Mouse (Mus musculus) frontal cortex, postnatal 14 days (tissue): ENCODE data around the gene Cct2.
"Not testable (repeated sequence)": the region's sequence is repeated elsewhere in the genome, so short reads cannot be mapped to it uniquely, and the experiment has no call there.

ENCODE experiments used
- DNase-seq, 2 experiments: peaks; one replicate each; pipeline ENCODE4 v3.0.0; 2022; ENCODE audit warnings: low spot score in 2 of 2

The Cct2 gene

GRCm38 (mm10) chr10:117049961-117050597 is 13.5 kb downstream of the Cct2 start:
- no peak for DNase-seq

GRCm38 (mm10) chr10:117049253-117049652 is 14.4 kb downstream of the Cct2 start:
- DNase-seq: no peak

- no peak for DNase-seq
Observed at GRCm38 (mm10) chr10:117045175-117046056, 18.2 kb downstream of the Cct2 start, which contains the start of gene Lrrc10. Gene Lrrc10 (plus strand): TSS chr10:117045341.

- not testable (repeated sequence) for DNase-seq
Observed at GRCm38 (mm10) chr10:117043497-117044166, 20.0 kb downstream of the Cct2 start.

- DNase-seq: no peak
Observed at GRCm38 (mm10) chr10:117042295-117042694, 21.3 kb downstream of the Cct2 start.

GRCm38 (mm10) chr10:117040355-117040754 is 23.3 kb downstream of the Cct2 start:
- DNase-seq: no peak

- DNase-seq: peak; percentile 52 to 70
Observed at GRCm38 (mm10) chr10:117033785-117034184, 29.8 kb downstream of the Cct2 start.

GRCm38 (mm10) chr10:117031160-117031559 is 32.5 kb downstream of the Cct2 start:
- no peak for DNase-seq

DNA sequence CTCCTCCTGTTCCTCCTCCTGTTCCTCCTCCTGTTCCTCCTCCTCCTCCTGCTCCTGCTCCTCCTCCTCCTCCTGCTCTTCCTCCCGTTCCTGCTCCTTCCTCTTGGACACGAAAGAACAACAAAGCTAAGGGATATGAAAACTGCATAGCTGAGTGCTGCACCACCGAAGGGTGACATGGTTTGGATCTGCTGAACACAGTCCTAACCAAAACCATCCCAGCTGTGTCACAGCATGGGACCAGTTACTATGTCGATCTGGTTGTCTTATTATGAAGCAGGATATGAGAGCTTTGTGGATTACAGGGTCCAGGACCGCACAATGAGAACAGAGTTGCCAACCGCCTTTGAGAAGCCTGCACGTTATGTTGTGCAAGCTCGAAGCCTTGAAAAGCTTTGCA is 37.4 kb downstream of the Cct2 start:
- no peak for DNase-seq

- not testable (repeated sequence) for DNase-seq
Observed at GRCm38 (mm10) chr10:117025776-117026175, 37.8 kb downstream of the Cct2 start.

- no peak for DNase-seq
Observed at GRCm38 (mm10) chr10:117023693-117024092, 39.9 kb downstream of the Cct2 start.

DNA sequence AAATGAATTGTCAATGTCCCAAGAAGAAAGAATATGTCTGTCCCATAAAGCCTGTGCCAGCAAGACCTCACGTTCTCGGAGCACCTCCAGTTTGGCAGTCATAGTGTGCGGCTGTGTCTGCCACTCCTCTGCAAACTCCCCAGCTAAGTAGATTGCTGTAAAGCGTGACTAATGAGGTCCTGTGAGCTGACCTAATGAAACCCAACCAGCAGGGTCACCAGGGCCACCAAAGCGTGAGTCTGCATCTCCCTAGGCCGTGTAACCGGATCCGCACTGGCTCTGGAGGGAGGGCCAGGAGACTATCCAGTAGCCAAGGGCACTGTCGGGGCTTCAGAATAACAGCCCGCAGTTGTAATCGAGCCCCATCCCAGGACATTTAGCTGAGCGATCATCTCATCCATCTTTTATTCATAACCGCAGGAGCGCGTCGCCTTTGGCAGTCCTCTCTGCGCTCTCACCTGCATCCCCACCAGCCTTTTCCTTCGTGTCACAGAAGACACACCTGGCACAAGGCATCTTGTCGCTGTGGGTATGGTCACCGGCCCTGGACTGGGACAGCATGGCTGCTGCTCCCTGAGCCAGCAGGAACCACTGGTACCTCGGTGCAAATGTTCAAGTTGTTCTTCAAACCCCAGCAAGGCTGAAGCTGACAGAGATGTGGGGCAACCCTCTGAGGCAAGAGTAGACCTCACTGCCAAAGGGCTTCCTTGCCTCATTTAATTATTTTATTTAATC is 42.4 kb downstream of the Cct2 start:
- no peak for DNase-seq

DNA sequence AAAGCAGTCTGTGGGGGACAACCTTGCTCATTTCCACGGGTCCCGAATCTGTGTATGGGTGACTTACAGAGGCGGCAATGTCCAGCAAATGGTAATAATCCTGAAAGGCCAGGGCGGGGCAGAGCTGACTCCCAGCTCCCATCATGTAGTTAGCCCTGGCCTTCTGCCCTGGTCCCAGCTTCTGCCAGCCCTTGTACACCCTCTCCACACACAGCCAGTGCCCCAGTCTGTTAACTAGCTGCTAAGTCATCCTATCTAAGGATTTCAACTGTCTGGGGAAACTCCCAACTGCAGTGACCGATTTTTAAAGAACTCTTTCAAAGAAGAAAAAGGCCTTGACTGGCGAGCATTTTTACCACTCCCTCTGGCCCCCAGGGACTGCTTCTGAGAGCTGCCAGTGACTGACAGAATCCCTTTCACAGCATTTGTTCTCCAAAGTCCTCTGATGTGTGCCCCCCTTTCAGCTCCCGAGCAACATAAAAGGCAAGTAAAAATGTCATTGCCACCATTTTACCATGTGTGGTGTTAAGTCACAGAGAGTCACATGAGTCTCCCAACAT is 45.3 kb downstream of the Cct2 start:
- DNase-seq: no peak

DNA sequence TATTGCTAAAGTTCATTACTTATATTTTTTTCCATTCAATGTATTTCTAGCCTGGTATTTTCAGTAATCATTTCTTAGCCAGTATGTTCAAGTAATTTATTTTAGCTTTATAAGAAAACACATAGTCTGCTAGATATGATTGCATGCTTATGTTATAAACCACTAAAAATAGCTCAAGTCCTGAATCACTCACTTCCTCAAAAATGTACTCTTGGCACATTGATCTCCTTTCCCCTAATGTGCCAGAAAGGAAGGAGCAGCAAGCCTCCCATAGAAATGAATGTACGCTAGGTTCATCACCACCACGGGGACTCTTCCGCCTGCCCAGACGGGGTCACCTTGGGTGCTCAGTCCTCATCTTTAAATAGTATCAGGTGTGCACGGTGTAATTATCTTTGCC is 49.0 kb downstream of the Cct2 start:
- no peak for DNase-seq

- DNase-seq: peak in 1 of 2 experiments; percentile 58
Observed at GRCm38 (mm10) chr10:117013689-117014390, 49.8 kb downstream of the Cct2 start.

GRCm38 (mm10) chr10:117011047-117011446 is 52.6 kb downstream of the Cct2 start:
- DNase-seq: no peak

- no peak for DNase-seq
Observed at GRCm38 (mm10) chr10:117009691-117010090, 53.9 kb downstream of the Cct2 start.

DNA sequence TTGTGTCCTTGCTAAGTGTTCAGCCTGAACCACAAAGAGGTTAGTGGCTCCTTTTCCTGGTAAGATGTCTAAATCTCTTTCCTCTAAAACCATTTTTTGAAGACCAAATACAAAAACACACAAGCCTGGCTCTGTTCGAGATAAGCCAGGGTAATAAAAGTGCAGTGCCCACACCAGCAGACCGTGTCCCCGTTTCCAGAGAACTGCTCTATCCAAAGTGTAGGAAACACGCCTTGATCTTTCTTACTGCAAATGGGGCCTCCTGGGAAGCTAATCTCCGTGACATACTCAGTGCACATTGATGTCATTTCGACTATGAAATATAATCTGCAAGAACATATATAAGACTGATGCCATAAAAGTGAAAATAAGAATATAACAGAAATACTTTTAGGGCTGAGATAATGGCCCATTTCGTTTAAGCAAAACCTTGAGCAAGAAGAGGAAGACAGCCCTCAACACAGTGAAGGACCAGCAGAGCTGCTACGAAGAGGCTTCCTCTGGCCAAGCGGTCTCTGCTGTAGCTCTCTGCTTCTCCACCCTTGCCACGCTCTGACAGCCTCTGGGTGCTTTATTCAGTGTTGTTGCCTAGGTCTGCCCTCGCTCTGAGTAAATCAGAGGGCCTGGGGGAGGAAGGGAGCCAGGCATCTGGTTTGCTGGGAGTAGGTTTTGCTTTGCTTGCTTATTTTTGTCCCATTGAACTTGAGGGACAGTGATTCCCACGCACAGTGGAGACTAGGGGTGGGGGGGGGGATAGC is 57.7 kb downstream of the Cct2 start:
- no peak for DNase-seq

DNA sequence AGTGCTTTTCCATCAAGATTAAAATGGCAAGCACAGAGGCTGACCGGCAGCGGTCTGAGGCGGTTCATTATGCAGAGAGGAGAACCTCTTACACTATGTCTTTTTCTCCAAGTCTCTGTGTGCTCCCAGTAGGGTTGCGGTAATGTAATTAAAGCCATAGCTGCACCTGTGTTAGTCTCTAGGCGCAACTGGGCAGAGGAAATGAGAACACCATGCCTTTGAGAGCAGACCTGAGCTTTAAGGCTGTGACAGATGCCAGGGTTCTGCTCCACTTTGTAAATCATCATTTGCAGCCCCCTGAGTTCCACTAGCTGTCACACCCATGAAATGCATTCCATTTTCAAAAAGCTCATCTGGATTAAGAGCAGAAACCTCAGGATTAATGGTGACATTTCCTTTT is 58.9 kb downstream of the Cct2 start:
- DNase-seq: no peak
